Mouse (Mus musculus) neural tube, embryonic 13.5 days (tissue): ENCODE data around the gene Dnaaf5. TPM values are rescaled to one million over a fixed set of nuclear protein-coding genes. Genes with fewer than 3 reads are reported as not detected.
A peak's percentile ranks its signal among the peaks of the same experiment; 100 is the strongest.

Experiments
- ATAC-seq: fragments of 200-750 bp; cut with Nextera tagmentation; 2 replicates; pipeline ENCODE4 v1.8.0; 2017; ENCODE audit warnings: low read depth, mild to moderate bottlenecking, moderate TSS enrichment, moderate library complexity
- H3K27ac ChIP-seq: fragments of 300-500 bp; sonication (generic); replicated peaks from 2 replicates; pipeline ENCODE4 v1.5.1; 2015; ENCODE audit warnings: moderate library complexity, mild to moderate bottlenecking, inconsistent platforms
- H3K27me3 ChIP-seq: fragments of 300-500 bp; sonication (generic); 2 replicates; pipeline ENCODE4 v1.6.1; 2015; ENCODE audit warnings: mild to moderate bottlenecking, inconsistent platforms
- H3K36me3 ChIP-seq: fragments of 300-500 bp; sonication (generic); 2 replicates; pipeline ENCODE4 v1.6.1; 2015; ENCODE audit warnings: mild to moderate bottlenecking, inconsistent platforms
- H3K4me1 ChIP-seq: fragments of 300-500 bp; sonication (generic); replicated peaks from 2 replicates; pipeline ENCODE4 v1.6.1; 2015; ENCODE audit warnings: inconsistent platforms
- H3K4me2 ChIP-seq: fragments of 300-500 bp; sonication (generic); 2 replicates; pipeline ENCODE4 v1.6.1; 2015; ENCODE audit warnings: inconsistent platforms, mild to moderate bottlenecking, moderate library complexity
- H3K4me3 ChIP-seq: fragments of 300-500 bp; sonication (generic); 2 replicates; pipeline ENCODE4 v1.5.1; 2015; ENCODE audit warnings: mild to moderate bottlenecking, inconsistent platforms
- H3K9ac ChIP-seq: fragments of 300-500 bp; sonication (generic); 2 replicates; pipeline ENCODE4 v1.6.1; 2015; ENCODE audit warnings: moderate library complexity, mild to moderate bottlenecking, inconsistent platforms
- H3K9me3 ChIP-seq: fragments of 300-500 bp; sonication (generic); 2 replicates; pipeline ENCODE4 v1.6.1; 2016; ENCODE audit warnings: inconsistent platforms
- WGBS: fragments of 180-500 bp; shearing (Covaris S2); methylation state at CpG from one replicate; pipeline ENCODE4 v1.1.7; 2015; 5-methylcytosine and 5-hydroxymethylcytosine counted together
- polyA plus RNA-seq: library from polyadenylated mRNA; unstranded; fragments of >200 nt; fragmentation: Nextera tagmentation; extraction: Ambion mirVana; gene quantifications from 2 replicates; pipeline ENCODE4 v1.2.1, GENCODE M21; 2015

Dnaaf5 gene
- polyA plus RNA-seq, 1 experiment from 2014 or later: 4.6 TPM

GRCm38 (mm10) chr5:139128476-139129065, 21.5 kb upstream of the Dnaaf5 start:
- WGBS: 36% methylated on average over 12 of the region's 12 CpGs
- peak overlapping the region; percentile 75 for H3K4me2 ChIP-seq
- H3K36me3 ChIP-seq: peaks cover 23% of the 10 kb centered on the region
- H3K4me1 ChIP-seq: peaks cover 21% of the 10 kb centered on the region
- peak overlapping the region; percentile 82 for H3K27ac ChIP-seq
- ATAC-seq: no peak
- no peaks in the 10 kb centered on the region for H3K9me3 ChIP-seq
- H3K27me3 ChIP-seq: peaks cover 12% of the 10 kb centered on the region
- H3K9ac ChIP-seq: peak overlapping the region; percentile 85
- peak overlapping the region; percentile 56 for H3K4me3 ChIP-seq

- Histone ChIP-seq H3K4me2 (peak overlapping the region; percentile 75), H3K27me3 (peaks cover 12% of the 10 kb centered on the region), H3K9ac (peak overlapping the region; percentile 85), H3K4me3 (peak overlapping the region; percentile 56), H3K27ac (peak overlapping the region; percentile 82), H3K9me3 (no peaks in the 10 kb centered on the region), H3K36me3 (peaks cover 23% of the 10 kb centered on the region), H3K4me1 (peaks cover 21% of the 10 kb centered on the region)
- 11% methylated on average over 12 of the region's 12 CpGs for WGBS
- peak; percentile 82 for ATAC-seq
These were observed 20.9 kb upstream of the Dnaaf5 start for GRCm38 (mm10) chr5:139129078-139129477.

- Histone ChIP-seq H3K27ac (peak overlapping the region; percentile 82), H3K9ac (peak overlapping the region; percentile 85), H3K4me2 (peak overlapping the region; percentile 75), H3K27me3 (peaks cover 12% of the 10 kb centered on the region), H3K9me3 (no peaks in the 10 kb centered on the region), H3K36me3 (peaks cover 23% of the 10 kb centered on the region), H3K4me3 (peak overlapping the region; percentile 56), H3K4me1 (peaks cover 21% of the 10 kb centered on the region)
- WGBS: 2% methylated on average over 49 of the region's 55 CpGs
- peak; percentile 92 for ATAC-seq
These were observed 20.4 kb upstream of the Dnaaf5 start for GRCm38 (mm10) chr5:139129572-139130151.

GRCm38 (mm10) chr5:139130351-139130750, 19.7 kb upstream of the Dnaaf5 start:
- Histone ChIP-seq H3K4me2 (peak overlapping the region; percentile 75), H3K4me1 (peaks cover 21% of the 10 kb centered on the region), H3K36me3 (peaks cover 18% of the 10 kb centered on the region), H3K4me3 (peak overlapping the region; percentile 56; the same call in 1 of the 2 replicates), H3K9me3 (no peaks in the 10 kb centered on the region), H3K9ac (peak overlapping the region; percentile 85; the same call in 1 of the 2 replicates), H3K27ac (peak overlapping the region; percentile 82), H3K27me3 (peaks cover 12% of the 10 kb centered on the region)
- 79% methylated on average over 5 of the region's 5 CpGs for WGBS
- no peak for ATAC-seq

- no peak overlapping the region for H3K4me2 ChIP-seq
- WGBS: 82% methylated on average over 8 of the region's 8 CpGs
- ATAC-seq: no peak
- H3K4me1 ChIP-seq: 0 out of 2 replicates have a peak, but pooled peaks cover 7% of the 10 kb centered on the region
- no peak overlapping the region for H3K9ac ChIP-seq
- no peaks in the 10 kb centered on the region for H3K36me3 ChIP-seq
- peaks cover 12% of the 10 kb centered on the region for H3K27me3 ChIP-seq
- no peak overlapping the region for H3K27ac ChIP-seq
- no peak overlapping the region for H3K4me3 ChIP-seq
- no peaks in the 10 kb centered on the region for H3K9me3 ChIP-seq
These were observed 15.5 kb upstream of the Dnaaf5 start for GRCm38 (mm10) chr5:139134501-139134900.

GRCm38 (mm10) chr5:139136341-139136740, 13.7 kb upstream of the Dnaaf5 start:
- Histone ChIP-seq H3K4me3 (no peak overlapping the region), H3K27me3 (peaks cover 5% of the 10 kb centered on the region), H3K9me3 (no peaks in the 10 kb centered on the region), H3K9ac (no peak overlapping the region), H3K27ac (no peak overlapping the region), H3K4me1 (no peaks in the 10 kb centered on the region), H3K4me2 (no peak overlapping the region), H3K36me3 (no peaks in the 10 kb centered on the region)
- ATAC-seq: no peak
- whole genome bisulfite sequencing: 67% methylated on average over 1 of the region's 1 CpGs

GRCm38 (mm10) chr5:139137176-139137575, 12.8 kb upstream of the Dnaaf5 start:
- 91% methylated on average over 6 of the region's 6 CpGs for WGBS
- Histone ChIP-seq H3K36me3 (no peaks in the 10 kb centered on the region), H3K9ac (no peak overlapping the region)

GRCm38 (mm10) chr5:139138261-139138925, 11.6 kb upstream of the Dnaaf5 start:
- 0 out of 2 replicates have a peak, but pooled peaks have one; percentile 36 for ATAC-seq
- WGBS: 63% methylated on average over 12 of the region's 12 CpGs
- peak overlapping the region; percentile 49 for H3K27ac ChIP-seq
- H3K4me2 ChIP-seq: no peak overlapping the region
- no peaks in the 10 kb centered on the region for H3K36me3 ChIP-seq
- no peaks in the 10 kb centered on the region for H3K4me1 ChIP-seq
- H3K9ac ChIP-seq: no peak overlapping the region
- H3K4me3 ChIP-seq: no peak overlapping the region
- no peaks in the 10 kb centered on the region for H3K9me3 ChIP-seq
- no peaks in the 10 kb centered on the region for H3K27me3 ChIP-seq

More at GRCm38 (mm10) chr5:139137176-139137575, 12.8 kb upstream of the Dnaaf5 start:
- H3K9me3 ChIP-seq: no peaks in the 10 kb centered on the region
- H3K4me2 ChIP-seq: no peak overlapping the region
- H3K4me3 ChIP-seq: no peak overlapping the region
- no peaks in the 10 kb centered on the region for H3K27me3 ChIP-seq
- H3K27ac ChIP-seq: no peak overlapping the region
- H3K4me1 ChIP-seq: no peaks in the 10 kb centered on the region
- ATAC-seq: no peak

GRCm38 (mm10) chr5:139138926-139139472, 11.0 kb upstream of the Dnaaf5 start:
- ATAC-seq: no peak
- Histone ChIP-seq H3K27me3 (no peaks in the 10 kb centered on the region), H3K4me3 (no peak overlapping the region), H3K27ac (peak overlapping the region; percentile 49; the same call in 1 of the 2 replicates), H3K4me1 (no peaks in the 10 kb centered on the region), H3K9me3 (no peaks in the 10 kb centered on the region), H3K36me3 (no peaks in the 10 kb centered on the region), H3K9ac (no peak overlapping the region), H3K4me2 (no peak overlapping the region)
- WGBS: 73% methylated on average over 8 of the region's 8 CpGs

GRCm38 (mm10) chr5:139140589-139140988, 9.4 kb upstream of the Dnaaf5 start:
- WGBS: 84% methylated on average over 9 of the region's 9 CpGs
- Histone ChIP-seq H3K4me2 (no peak overlapping the region), H3K9me3 (no peaks in the 10 kb centered on the region), H3K4me3 (no peak overlapping the region), H3K27ac (no peak overlapping the region), H3K4me1 (no peaks in the 10 kb centered on the region), H3K27me3 (no peaks in the 10 kb centered on the region), H3K36me3 (no peaks in the 10 kb centered on the region), H3K9ac (no peak overlapping the region)
- ATAC-seq: no peak

GRCm38 (mm10) chr5:139141326-139141725, 8.7 kb upstream of the Dnaaf5 start:
- no peak overlapping the region for H3K9ac ChIP-seq
- no peaks in the 10 kb centered on the region for H3K27me3 ChIP-seq
- H3K36me3 ChIP-seq: no peaks in the 10 kb centered on the region
- H3K4me2 ChIP-seq: no peak overlapping the region
- no peaks in the 10 kb centered on the region for H3K9me3 ChIP-seq
- 82% methylated on average over 5 of the region's 5 CpGs for WGBS
- no peaks in the 10 kb centered on the region for H3K4me1 ChIP-seq
- H3K4me3 ChIP-seq: no peak overlapping the region
- no peak overlapping the region for H3K27ac ChIP-seq
- ATAC-seq: no peak

GRCm38 (mm10) chr5:139143890-139144289, 6.1 kb upstream of the Dnaaf5 start:
- peaks cover under 1% of the 10 kb centered on the region; the same call in 1 of the 2 replicates for H3K4me1 ChIP-seq
- WGBS: 81% methylated on average over 3 of the region's 3 CpGs
- ATAC-seq: no peak
- H3K27ac ChIP-seq: no peak overlapping the region
- H3K27me3 ChIP-seq: no peaks in the 10 kb centered on the region
- H3K36me3 ChIP-seq: no peaks in the 10 kb centered on the region
- no peak overlapping the region for H3K4me3 ChIP-seq
- no peaks in the 10 kb centered on the region for H3K9me3 ChIP-seq
- no peak overlapping the region for H3K4me2 ChIP-seq
- no peak overlapping the region for H3K9ac ChIP-seq
